8 mouse cellular contexts compared by ENCODE assay signal in genomic region chr3:138742566-138742930, GRCm38 (mm10). TPM values are rescaled to one million over a fixed set of nuclear protein-coding genes. Genes with fewer than 3 reads are reported as not detected.
DNase-seq lines count a peak whose midpoint lies in the region; ATAC-seq and TF ChIP-seq lines count a peak whose summit lies in the region.

No protein-coding gene starts in this region.

- H3K27me3 ChIP-seq in kidney, postnatal 0 days (ENCODE audit: insufficient read depth, low read length) = no peaks in the 10 kb centered on the region
- H3K27me3 ChIP-seq in megakaryocyte, embryonic 14.5 days (replicated peaks) = peaks cover 63% of the 10 kb centered on the region

- H3K9ac ChIP-seq in kidney, postnatal 0 days (ENCODE audit: low read depth, low read length) = peak overlapping the region; percentile 68

- H3K4me3 ChIP-seq in left cerebral cortex, adult 2 months = peak overlapping the region; percentile 89
- H3K4me3 ChIP-seq in bone marrow macrophage, adult 2 months (ENCODE audit: insufficient read depth, low read length) = peak overlapping the region; percentile 77
- H3K4me3 ChIP-seq in kidney, postnatal 0 days (replicated peaks; ENCODE audit: low read depth, low read length) = peak overlapping the region; percentile 78
- peak overlapping the region; percentile 93 for H3K4me3 ChIP-seq in megakaryocyte, embryonic 14.5 days (replicated peaks)

- 4% methylated on average over 23 of the region's 23 CpGs for WGBS in kidney, postnatal 0 days

- no peaks in the 10 kb centered on the region for H3K9me3 ChIP-seq in kidney, postnatal 0 days (replicated peaks; ENCODE audit: low read length)
- H3K9me3 ChIP-seq in megakaryocyte, embryonic 14.5 days = no peaks in the 10 kb centered on the region

- no peak for TF ChIP-seq CTCF in left cerebral cortex, adult 2 months (IDR thresholded peaks at IDR 0.05)
- no peak for TF ChIP-seq CTCF in bone marrow macrophage, adult 2 months (IDR thresholded peaks at IDR 0.05; ENCODE audit: low read depth, low read length)
- no peak for TF ChIP-seq CTCF in kidney, postnatal 0 days (IDR thresholded peaks at IDR 0.05; ENCODE audit: low read depth)

- DNase-seq in left cerebral cortex, adult 2 months (ENCODE audit: extremely low spot score in 1 of 2, low spot score in 2 of 2) = peak; percentile 46 to 52
- DNase-seq in left cerebral cortex, adult 8-10 months (ENCODE audit: low spot score in 2 of 2) = no peak
- DNase-seq in kidney, postnatal 0 days (ENCODE audit: low spot score) = peak; percentile 35
- peak; percentile 66 for DNase-seq in testis, postnatal 10 days (ENCODE audit: low spot score)
- DNase-seq in layer of hippocampus, adult 9-11 months = no peak

- no peaks in the 10 kb centered on the region for H3K36me3 ChIP-seq in kidney, postnatal 0 days (ENCODE audit: insufficient read depth, low read length)
- no peaks in the 10 kb centered on the region for H3K36me3 ChIP-seq in megakaryocyte, embryonic 14.5 days (replicated peaks; ENCODE audit: low read length)

- peak; percentile 52 for ATAC-seq in granulocyte monocyte progenitor cell, adult 5-6 weeks (replicated peaks; ENCODE audit: poor library complexity, severe bottlenecking)
- no peak for ATAC-seq in kidney, postnatal 0 days (replicated peaks; ENCODE audit: low FRiP score, low read depth)

- peak overlapping the region; percentile 94 for H3K4me2 ChIP-seq in kidney, postnatal 0 days (ENCODE audit: low read length)

- TF ChIP-seq POLR2A in bone marrow macrophage, adult 2 months (IDR thresholded peaks at IDR 0.05; ENCODE audit: borderline replicate concordance, low read depth, low read length) = no peak

- H3K27ac ChIP-seq in left cerebral cortex, adult 2 months = peak overlapping the region; percentile 95
- H3K27ac ChIP-seq in bone marrow macrophage, adult 2 months (ENCODE audit: insufficient read depth, low read depth, low read length) = peak overlapping the region; percentile 28
- peak overlapping the region; percentile 75 for H3K27ac ChIP-seq in kidney, postnatal 0 days

- H3K4me1 ChIP-seq in bone marrow macrophage, adult 2 months (ENCODE audit: control insufficient read depth, insufficient read depth, low read length) = peaks cover 16% of the 10 kb centered on the region
- peaks cover 8% of the 10 kb centered on the region; the same call in 1 of the 2 replicates for H3K4me1 ChIP-seq in kidney, postnatal 0 days (replicated peaks; ENCODE audit: insufficient read depth, low read length)
- peaks cover 25% of the 10 kb centered on the region for H3K4me1 ChIP-seq in megakaryocyte, embryonic 14.5 days

- intact Hi-C loops in left cerebral cortex, adult 2 months (cut with DNase I) = loop anchor here (2.0 to 10.0 kb wide), 11 partner anchors 28 to 450 kb away; partner anchors contain the start of genes Eif4e, Metap1 and Rap1gds1

RNA-seq across cellular contexts. Expression of gene Tspan5, which starts 0.6 kb away (rescaled TPM):
- 100 to 1,000 TPM; 242 to 281 TPM for total RNA-seq in left cerebral cortex, adult 2 months (2021)
- 100 to 1,000 TPM; 217 to 260 (median 233) TPM for total RNA-seq in left cerebral cortex, adult 8-10 months (2022)
- 11.2 TPM in 2 replicates for polyA plus RNA-seq in bone marrow macrophage, adult 2 months (2012; ENCODE audit: insufficient read depth, insufficient read length, missing spikeins)
- 30.6 and 31.2 TPM in 2 replicates for total RNA-seq in granulocyte monocyte progenitor cell, adult 5-6 weeks (2014; fragmentation: Nextera tagmentation)
- 39.1 and 43.2 TPM in 2 replicates for total RNA-seq in granulocyte monocyte progenitor cell, adult 5-6 weeks (2017)
- 19.0 and 19.4 TPM in 2 replicates for polyA plus RNA-seq in kidney, postnatal 0 days (2015; fragmentation: Nextera tagmentation; extraction: Ambion mirVana)
- polyA plus RNA-seq in megakaryocyte, embryonic 14.5 days (2012; ENCODE audit: insufficient read depth, low replicate concordance) = 3.4 TPM in 1 of 2 replicates, not detected in the other

Comparison
In these comparisons a context has a peak if more than half of its experiments do, and no peak if none do; other contexts are left out.
1. DNase-seq: peak in left cerebral cortex, adult 2 months (2 of 2), kidney, postnatal 0 days (single experiment) and testis, postnatal 10 days (single experiment); none in left cerebral cortex, adult 8-10 months (0 of 2) and layer of hippocampus, adult 9-11 months (single experiment).
2. H3K27ac ChIP-seq: peak in every context shown above with its lines; median percentile 95 in left cerebral cortex, adult 2 months; 75 in kidney, postnatal 0 days; 28 in bone marrow macrophage, adult 2 months.
3. RNA of gene Tspan5, which starts 0.6 kb away (total RNA-seq): 242 to 281 TPM in left cerebral cortex, adult 2 months and 217 to 260 TPM in left cerebral cortex, adult 8-10 months; 30.6 to 43.2 TPM in granulocyte monocyte progenitor cell, adult 5-6 weeks; every median in the first group is over 4 times any median in the second.
4. Peak in every context shown above with its lines, with median percentiles within 50 percentile points of each other: H3K4me3 ChIP-seq.